Mouse (Mus musculus): Measurements from ENCODE around the gene Tmem200b.

Tmem200b gene

DNA sequence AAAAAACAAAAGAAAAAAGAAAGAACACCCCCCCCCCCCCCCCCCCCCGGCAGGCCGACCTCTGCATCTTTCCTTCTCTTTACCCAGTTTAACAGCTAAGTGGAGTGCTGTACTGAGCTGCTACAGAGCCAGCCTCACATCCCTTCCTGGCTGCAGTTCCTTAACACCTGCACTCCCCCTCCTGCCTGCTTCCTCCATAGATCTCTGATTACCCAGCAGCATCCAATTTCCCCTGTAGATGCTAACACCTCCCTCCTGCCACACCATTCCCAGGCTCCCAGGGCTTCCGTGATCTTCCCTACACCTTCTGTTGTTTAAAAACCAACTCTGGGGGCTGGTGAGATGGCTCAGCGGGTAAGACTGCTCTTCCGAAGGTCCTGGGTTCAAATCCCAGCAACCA lies 10.1 kb upstream of the Tmem200b start:
- no peak for DNase-seq

DNA sequence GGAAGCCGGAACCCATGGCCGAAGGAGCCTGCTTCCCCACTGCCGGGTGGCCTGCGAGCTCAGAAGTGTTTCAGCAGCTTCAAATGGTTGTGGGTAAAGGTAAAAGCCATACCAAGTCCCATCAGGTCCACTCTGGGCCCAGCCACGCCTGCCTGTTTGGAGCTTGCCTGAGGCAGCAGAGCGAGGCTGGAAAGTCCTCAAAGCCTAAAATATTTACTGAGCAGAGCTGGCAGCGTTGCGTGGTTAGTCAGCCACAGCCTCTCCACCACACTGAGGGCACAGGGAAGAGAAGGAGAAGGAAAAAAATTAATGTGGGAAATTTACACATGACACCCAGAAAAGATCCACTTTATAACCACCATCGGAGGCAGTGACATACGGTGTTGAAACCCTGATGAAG lies 8.0 kb upstream of the Tmem200b start:
- DNase-seq: no peak

DNA sequence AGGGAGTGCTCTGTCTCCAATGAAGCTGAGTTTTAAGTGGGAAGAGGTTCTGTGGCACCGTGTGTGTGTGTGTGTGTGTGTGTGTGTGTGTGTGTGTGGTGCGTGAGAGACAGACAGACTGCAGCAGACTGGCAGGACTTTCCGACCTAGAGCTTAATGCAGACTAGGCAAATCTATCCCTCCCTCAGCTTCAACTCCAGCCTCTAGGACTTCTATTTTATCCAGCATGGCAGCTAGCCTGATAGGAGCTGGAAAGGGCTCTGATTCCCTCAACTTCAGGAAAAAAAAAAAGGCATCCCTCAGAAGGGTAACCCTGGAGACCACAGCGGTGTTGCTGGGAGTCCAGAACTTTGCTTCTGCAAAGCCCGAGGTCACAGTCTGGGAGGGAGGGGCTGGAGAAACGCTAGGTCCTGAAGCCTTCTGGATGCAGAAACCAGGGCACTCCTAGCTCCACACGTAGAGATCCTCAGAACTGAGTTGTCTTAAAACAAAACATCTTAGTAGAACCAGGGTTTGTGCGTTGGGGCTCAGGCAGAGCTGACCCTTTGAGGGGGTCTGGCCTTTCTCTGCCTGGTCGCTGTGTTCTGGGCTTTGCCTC lies 7.4 kb upstream of the Tmem200b start:
- DNase-seq: no peak

DNA sequence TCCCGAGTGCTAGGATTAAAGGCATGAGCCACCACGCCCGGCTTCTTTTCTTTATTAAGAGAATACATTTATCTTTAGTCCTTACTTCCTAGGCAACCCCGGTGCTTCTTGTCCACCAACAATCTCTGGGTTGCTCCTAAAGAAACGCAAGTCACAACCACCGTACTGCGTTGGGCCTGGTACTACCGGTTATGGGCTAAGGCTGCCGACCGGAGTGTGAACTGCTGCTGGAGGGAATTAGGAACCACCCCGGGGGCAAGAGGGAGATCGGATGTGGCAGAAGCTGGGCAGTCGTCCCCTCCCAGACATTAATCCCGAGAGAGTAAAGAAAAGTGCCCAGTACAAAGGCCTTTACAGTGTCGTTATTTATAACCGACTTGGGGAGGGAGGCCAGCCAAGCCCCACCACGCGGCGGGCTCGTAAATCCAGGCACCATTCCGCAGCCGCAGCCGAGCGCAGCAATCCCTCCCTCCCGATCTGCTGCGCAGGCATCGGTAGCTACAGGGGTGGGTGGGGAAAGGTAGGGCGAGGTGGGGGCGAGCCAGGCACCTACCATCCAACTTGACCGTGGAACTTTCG lies 6.6 kb upstream of the Tmem200b start:
- peak; percentile 60 for DNase-seq

DNA sequence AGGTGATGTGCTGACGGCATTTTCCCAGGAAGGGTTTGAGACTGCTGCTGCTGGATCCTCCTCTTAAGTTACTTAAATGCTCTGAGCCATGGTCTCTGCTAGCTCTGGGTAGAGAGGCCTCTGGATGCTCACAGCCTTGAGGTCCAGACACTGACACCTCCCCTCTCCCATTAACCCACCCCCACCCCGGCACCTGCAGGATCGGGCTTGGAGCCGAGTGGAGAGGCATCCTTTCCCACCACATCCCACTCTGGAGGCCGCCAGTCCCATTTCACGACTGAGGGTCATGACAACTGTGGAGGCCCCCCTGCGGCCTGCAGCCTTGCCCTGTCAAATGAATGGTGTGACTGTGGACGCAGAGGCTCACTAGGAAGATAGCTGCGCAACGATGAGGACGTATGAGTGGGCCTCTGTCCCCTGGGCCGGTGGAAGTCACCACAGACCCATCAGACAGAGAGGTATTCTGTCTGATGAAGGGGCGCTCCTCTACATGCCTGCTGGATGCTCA lies 5.7 kb upstream of the Tmem200b start:
- no peak for DNase-seq

DNA sequence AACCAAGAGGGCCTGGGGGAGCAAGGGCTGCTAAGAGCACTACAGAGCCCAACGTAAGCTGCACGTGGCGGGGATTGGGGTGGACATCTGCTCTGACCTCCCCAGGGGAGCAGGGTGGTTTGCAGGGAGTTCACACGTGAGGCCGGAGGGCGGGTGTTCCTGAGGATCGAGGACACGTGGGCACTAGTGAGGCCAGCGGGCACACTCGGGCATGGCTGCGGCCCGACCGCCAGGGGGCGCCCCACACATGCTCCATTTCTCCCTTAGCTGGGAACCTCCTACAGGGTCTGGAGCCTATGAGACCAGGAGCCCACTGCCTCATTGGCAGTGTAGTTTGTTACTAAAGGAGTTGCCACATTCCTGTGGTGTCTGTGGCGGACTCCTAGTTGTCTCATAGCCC lies 5.1 kb upstream of the Tmem200b start:
- peak; percentile 87 for DNase-seq

DNA sequence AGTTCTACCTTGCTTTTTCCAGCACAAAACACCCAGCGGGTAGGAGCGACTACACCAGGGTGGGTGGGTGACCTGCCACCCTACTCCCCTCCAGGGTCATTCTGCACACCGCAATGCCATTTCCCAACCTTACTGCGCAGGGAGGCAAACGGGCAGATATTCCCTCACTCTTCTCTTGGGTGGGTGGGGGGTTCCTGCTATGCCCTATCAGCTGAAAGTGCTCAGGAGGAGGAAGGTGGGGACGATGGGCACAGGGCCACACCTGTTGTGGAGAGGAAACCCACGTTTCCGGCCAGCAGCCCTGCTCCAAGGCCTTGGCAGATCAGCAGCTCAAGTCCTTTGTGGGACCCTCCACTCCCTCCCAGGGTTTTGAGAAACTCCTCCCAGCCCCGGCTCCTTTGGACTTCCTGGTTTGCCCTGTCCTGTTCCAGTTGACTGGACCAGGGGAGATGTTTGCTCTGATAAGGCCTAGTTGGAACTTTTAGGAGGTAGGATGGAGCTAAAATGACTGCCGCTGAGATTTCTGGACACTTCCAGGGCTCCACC lies 4.5 kb upstream of the Tmem200b start:
- DNase-seq: peak; percentile 32

DNA sequence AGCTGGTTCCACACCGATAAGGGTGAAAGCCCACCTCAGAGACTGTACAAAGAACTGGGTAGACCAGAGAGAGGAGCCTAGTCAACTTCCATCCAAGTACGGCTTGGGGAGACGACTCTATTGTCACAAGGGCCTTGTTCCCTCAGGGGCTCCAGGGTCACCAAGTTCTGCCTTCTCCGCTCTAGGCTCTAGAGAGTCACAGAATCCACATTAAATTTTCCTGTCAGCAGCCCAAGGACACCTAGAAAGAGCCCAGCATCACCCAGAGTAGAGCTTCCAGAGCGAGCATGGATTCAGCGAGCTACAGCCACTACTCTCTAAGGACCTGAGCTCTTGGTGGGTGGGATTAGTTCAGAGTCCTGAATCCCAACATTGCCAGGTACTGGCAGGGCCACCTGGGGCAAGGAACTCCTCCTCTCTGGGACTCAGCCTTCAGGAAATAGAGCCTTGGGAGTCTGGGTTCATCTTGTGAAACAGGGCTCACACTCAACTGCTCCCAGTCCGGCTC lies 3.5 kb upstream of the Tmem200b start:
- DNase-seq: no peak

DNA sequence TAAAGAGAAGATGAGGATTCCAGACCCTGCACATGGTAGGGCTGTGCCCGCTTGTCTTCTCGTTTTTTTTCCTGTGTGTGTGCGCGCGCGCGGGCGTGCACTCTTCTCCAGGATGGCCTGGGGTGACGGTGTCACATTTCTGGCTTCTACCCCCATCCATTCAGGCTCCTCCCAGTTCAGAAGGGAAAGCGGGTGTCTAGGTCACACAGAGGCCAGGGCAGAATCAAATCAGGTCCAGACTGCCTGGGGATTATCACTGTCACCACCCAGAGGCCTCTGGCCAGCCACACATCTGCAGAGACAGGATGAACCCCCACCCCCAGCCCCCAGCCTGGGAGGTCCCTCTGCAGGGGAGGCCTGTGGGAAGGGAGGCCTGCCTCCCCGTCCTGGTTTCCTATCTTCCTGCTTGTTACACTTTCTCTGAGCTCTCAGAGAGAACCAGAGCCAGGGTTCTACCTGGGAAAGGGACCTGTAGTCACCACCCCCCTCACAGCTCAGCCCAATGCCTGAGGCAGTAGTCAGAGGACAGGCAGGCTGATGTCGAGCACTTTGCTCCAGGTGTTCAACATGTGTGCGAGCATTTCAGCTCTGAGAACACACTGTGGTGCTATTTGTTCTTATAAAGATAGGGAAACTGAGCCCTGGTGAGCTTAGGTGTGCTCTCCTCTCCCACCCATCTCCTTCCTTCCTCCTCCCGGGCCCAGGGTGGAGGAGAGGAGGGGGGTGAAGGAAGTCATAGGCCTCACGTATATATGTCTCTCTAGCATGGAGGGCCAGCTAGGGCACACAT lies 2.7 kb upstream of the Tmem200b start:
- DNase-seq: peak; percentile 45

DNA sequence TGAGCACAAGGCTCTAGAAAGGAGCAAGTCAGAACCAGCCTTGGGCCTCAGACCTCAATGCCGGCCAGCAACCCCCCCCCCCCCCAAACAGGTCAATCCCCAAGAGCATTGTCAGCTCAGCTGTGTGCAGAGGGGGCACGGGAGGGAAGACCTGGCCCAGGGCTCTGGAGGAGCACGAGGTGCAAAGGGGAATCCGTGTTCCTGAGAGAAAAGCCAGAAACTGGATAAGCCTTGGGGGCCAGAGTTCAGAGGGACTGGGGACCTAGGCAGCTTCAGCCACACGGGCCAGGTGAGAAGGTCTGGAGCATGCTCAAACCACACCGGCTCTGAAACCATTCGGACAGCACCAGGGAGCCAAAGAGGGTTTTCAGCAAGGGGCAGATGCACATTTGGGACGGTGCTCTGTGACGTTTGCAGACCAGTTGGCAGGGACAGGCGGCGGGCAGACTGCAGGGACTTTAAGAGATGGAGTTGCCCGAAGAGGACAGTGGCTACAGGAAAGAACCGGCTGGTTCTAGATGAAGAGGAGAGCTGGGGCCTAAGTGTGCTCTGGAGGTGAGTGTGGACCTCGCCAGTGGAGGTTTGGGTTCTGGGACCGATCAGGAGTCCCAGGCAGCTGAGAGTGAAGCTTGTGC lies 1.9 kb upstream of the Tmem200b start:
- DNase-seq: no peak

DNA sequence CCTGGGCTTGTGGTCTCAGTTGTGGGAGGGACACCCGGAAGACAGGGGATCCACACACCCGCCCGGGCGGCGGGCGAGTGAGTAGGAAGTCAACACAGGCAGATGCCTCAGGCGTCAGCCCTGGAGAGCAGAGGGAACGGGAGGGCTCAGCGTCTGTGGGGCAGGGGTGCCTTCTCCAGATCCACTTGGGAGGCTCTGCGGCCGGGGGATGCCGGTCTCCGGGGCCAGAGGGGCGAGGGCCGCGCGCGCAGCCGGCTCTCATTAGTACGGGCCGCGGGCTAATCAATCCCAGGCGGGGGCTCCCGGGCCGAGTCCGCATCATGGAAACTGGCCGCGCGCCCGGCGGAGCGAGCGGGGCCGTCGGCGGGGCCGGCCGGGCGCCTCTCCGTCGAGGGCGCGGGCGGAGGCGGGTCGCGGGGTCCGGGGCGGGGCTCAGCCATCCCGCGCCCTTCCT lies 1.4 kb upstream of the Tmem200b start:
- peak; percentile 75 for DNase-seq

DNA sequence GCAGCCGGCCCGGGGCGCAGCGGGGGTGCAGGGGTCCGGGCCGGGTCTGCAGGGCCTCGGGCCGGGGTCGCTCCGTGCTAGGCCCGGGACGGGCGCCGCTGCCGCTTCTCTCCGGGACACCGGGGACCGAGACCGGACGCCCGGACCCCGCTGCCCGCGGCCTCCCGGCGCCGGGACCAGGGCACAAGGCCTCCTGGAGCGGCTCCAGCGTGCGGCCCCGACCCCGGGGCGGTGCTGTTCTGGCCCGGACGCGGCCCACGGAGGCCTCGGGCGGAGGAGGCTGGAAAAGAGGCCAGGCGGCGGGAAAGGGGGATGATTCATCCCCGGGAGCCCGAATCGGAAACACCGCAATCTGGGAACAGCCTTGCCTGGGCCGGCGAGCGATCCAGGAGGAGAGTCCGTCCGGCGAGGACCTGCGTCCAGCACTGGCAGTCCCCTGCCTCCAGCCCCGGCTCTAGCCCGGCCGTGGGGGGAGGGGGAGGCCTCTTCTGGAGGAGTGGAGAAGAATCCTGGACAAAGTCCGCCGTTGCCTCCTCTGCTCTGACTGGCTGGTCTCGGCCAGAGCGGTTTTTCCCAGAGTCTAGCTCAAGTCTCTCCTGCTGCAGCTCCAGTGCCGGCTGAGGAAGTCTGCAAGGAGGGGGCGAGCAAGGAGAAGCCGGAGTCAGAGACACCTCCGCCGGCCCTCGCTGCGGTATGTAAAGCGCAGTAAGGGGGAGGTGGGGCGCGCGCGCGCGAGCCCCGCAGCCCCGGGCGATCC lies 798 bp upstream of the Tmem200b start:
- peak; percentile 78 for DNase-seq

DNA sequence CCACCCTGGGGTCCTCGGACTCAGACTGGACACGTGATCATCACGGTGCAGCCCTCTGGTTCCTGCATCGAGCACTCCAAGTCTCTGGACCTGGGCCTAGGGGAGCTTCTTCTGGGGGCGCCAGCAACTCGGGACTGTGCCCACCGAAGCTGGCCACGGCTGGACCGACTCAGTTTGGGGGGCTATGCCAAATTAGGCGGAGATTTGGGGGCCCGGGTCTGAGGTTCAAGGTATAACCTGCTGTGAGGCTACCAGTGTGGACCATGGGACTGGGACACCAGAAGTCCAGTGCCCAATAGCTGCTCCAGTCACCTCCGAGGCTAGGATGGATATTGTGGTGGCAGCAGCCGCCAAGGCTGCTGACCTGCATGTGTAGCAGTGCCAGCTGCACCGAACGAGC lies 833 bp downstream of the Tmem200b start:
- no peak for DNase-seq

DNA sequence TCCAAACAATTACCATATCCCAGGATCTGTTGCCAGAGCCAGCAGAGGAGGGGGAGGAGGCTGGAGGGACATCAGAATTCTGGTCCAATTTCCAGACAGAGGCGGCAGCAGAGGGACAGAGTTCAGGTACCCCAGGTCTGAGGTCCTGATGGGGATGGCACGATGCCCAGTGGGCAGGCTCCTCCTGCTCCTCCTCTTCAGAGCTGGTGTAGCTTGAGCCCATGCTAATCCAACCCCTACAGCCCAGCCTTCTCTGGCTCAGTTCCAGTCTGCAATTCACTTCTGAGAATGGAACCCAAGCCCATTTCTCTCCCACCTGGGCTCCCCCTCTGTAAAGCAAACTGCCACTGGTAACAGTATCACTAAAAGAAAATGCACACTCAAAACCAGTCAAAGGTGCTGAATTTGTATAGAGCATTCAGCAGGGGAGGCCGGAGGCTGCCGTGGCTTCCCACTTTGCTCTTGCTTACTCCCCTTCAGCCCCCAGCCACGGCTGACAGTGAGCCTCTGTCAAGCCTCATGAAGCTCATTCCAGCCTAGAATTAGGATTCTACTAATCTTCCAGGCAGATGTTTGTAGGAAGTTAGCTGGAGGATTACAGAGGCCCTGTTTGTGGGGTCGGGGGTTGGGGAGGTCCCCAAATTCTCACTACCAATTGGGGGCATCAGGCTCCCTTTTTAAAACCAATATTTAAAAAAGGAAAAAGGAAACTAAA lies 2.7 kb downstream of the Tmem200b start:
- peak; percentile 81 for DNase-seq

DNA sequence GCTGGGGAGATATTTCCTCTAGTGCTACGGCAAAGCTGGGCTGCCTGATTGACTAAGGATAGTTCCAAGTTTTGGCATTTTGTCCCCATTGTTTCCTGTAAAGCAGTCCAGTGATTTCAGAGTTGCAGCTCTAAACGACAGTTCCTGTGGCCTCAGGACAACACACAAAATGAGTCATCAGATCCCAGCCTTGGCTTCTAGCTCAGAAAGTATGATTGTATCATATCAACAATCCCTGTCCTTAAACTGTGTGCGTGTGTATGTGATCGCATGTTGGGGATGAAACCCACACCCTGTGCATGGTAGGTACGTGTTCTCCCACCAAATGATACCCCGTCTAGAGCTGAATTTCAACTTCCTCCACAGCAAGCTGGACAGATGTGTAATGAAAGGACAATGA lies 7.6 kb downstream of the Tmem200b start:
- DNase-seq: no peak

DNA sequence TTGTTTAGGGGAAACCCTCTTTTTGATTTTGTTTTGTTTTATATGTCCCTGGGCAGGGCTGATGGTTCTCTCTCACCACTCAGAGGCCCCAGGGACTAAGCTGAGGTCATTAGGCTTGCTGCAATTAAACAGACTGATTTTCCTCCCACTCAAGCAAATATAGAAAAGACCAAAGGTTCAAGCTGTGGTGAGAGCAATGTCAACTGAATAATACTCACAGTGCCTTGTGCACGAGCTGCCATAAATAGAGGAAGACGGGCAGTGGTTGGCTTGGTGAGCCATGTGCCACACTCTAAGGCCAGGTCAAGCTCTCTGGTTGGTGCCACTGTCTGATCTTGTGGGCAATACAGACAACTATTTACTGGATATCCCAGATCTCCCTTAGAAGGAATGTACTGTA lies 17.9 kb downstream of the Tmem200b start:
- no peak for DNase-seq

DNA sequence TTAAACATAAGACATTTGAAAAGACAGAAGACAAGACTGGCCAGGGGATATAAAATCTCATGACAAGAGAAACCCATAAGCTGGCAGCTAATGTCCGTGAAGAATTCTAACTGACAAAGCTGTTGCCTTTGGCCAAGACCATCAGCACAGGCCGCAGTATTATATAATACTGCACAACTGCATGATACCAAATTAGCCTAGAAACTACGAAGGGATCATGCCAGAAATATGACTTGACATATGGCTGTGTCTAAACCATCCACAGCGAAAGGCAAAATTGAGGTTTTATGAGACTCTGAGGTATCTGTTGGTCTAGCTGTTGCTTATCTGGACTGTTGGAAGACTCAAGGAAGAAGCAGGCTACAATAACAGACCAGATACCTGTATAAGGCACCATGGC lies 19.3 kb downstream of the Tmem200b start:
- no peak for DNase-seq

DNA sequence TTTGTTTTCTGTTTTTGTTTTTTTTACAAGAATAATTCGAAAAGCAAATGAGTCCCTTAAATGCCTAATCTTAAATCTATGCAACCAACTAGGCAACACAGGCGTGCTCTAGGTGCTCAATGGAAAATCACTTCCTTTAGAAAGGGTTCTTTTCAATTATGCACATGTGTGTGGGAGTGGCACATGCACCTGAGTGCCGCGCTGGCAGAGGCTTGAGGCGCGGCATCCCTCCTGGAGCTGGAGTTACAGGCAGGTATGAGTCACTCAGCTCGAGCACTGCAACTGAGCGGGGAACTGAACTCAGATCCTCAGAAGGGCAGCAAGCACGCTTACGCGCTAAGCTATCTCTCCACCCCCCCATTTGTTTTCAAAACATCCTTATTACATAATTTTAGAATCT lies 26.3 kb downstream of the Tmem200b start:
- no peak for DNase-seq

DNA sequence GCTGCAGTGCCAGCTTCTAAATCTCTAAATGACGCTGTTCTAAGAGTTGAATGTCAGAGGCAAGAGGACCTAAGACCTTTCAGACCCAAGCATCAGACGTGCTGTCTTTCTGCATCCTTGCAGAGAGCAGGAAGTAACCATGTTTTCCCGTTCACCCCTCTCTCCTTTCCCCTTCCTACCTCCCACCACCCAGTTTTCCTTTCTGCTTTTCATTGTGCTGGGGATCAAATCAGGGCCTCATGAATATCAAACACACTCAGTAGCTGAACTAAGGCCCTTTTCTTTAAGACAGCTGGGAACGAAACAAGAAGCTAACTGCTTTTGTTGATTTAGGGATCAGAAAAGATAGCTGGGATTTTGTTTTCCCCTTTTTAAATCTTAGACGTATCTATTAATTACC lies 28.3 kb downstream of the Tmem200b start:
- no peak for DNase-seq

DNA sequence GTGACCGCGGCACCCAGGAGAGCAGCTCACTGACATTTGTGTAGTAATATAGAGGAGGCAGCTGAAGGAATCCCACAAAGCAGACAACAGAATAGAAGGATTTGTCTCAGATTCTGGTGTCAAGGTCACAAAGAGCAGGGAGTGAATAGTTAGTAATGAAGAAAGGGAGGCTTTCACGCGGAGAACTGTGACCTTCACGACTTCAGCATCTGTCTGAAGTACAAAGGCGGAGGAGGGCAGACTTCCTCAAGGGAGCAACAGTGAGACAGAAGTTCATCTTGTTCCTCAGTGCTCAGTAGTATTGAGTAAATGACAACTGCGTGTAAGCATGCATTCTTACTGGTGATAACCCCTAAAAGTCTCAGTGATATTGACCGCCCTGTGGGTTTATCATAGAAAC lies 29.1 kb downstream of the Tmem200b start:
- DNase-seq: no peak

DNA sequence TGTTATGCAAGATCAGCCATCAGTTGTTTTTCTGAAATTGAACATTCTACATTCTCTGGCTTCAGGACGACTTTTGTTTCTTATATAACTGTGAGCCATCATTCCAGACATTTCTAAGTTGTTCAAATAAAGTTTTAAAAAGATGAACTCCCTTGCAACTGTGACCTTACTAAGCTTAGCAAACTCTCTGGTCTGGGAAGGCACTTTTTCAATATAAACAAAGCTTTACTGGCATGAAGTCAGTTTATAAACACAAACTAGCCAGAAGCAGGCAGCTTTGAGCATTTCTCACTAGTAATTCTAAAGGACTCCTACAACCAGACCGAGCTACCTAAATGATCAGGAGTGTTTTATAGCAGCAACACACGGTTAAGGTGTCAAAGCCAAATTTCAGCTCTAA lies 35.6 kb downstream of the Tmem200b start:
- DNase-seq: no peak

DNA sequence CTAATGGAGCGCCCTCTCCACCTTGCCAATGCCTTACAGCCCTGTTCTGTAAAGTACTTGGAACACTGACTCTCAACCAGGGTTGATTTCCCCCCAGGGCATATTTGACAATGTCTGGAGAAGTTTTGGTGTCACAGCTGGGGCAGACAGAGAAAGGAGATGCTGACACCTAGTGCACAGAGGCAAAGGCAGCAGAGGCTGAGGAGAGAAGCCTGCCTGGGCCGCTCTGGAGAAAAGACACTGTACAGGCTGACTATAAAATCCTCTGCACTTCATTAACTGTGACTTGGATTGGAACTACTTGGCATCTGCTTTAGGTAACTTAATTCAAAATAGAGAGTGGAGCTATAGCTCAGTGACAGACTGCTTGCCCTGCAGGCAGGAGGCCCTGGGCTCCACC lies 47.3 kb downstream of the Tmem200b start:
- no peak for DNase-seq
